Mouse (Mus musculus): ENCODE results near the gene Exosc7. TPM values are rescaled to one million over a fixed set of nuclear protein-coding genes. Genes with fewer than 3 reads are reported as not detected.

Gene Exosc7
- total RNA-seq (2023) = 56.1 TPM

DNA sequence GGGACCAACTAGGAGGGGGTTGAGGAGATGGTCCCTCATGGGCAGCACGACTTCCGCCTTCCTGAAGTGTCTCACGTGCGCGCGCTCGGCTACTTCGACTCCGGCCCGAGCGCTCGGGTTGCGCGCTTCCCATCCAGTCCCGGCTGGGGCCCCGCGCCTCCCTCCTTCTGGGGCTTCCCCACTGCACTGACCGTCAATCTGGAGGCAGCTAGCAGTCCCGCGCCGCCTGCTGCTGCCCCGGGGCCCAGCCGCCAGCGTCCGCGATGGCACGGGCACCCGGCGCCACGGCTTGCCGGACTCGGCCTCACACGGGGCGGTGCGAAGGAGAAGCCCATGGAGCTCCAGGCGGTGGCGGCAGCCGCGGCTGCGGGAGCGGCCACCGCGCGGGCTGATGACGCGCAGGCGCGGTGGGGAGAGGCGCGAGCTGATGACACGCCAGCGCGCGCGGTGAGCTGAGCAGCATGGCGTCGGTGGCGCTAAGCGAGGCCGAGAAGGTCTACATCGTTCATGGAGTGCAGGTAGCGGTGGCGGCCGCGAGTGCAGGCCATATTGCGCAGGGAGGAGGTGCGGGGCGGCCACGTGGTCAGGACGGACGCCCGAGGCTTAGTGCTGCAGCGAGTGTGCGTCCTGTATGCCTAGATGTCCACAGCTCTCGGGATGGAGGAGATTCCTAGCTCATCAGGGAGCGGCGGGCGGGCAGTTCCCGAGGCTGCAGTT is at the start of gene Exosc7, which contains the start of gene Zdhhc3:
Exosc7 (plus strand) TSS at position 411 of the 717 bp plus-strand sequence.
Zdhhc3 (minus strand) TSS at position 401 of the 717 bp plus-strand sequence.

DNA sequence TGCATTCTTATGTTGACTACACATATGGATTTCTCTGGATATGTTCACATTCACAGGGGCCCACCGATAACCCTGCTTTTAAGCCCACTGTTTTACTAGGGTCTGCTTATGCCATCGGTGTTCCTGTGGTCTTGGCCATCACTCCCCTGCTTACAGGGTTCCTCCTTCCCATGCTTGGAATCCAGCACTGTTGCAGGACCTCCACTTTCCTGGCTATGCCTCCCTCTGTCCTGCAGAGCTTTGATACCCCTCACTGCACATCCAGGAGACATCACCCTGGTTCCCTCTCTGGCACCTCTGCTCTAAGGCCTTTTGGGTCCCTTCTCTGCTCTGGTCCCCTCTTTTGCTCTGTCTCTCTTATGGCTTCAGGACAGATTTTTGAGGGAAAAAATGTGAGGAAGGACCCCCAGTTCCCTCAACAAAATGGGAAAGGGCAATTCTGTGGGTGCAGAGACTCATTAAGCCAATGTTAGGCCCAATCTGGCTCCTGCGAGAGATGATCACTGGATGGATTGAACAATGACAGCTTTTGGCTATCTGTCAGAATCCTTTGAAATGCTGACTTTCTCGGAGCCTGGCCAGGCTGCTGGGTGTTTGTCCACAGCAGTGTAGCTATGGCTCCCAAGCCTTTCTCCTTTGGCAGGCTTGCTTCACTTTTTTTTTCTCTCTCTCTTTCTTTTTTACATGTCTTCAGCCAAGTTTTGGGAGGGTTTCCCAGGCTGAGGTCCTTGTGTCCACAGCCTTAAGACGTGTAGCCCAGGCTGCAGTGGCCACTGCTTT is 37.4 kb downstream of the Exosc7 start, which contains the start of gene Clec3b:
Clec3b (plus strand) TSS at position 706 of the 780 bp plus-strand sequence.

Other genes with a start within 250 kb of the Exosc7 start
- 129 TPM for gene Zfp445, start 247.2 kb upstream of the Exosc7 start, total RNA-seq (2023)
- gene Zkscan7, start 227.5 kb upstream of the Exosc7 start, total RNA-seq (2023) = 4.1 TPM
- gene Zfp105, start 190.1 kb upstream of the Exosc7 start, total RNA-seq (2023) = not detected
- gene 1110059G10Rik, start 162.2 kb upstream of the Exosc7 start, total RNA-seq (2023) = 31.4 TPM
- gene Kif15, start 162.2 kb upstream of the Exosc7 start, total RNA-seq (2023) = 1.6 TPM
- 28.6 TPM for gene Tmem42, start 91.9 kb upstream of the Exosc7 start, total RNA-seq (2023)
- gene Tgm4, start 78.5 kb upstream of the Exosc7 start, total RNA-seq (2023) = 1.8 TPM
- 53.6 TPM for gene Zdhhc3, start within 50 bp of the Exosc7 start, total RNA-seq (2023)
- not detected for gene Clec3b, start 37.7 kb downstream of the Exosc7 start, total RNA-seq (2023)
- not detected for gene Cdcp1, start 102.8 kb downstream of the Exosc7 start, total RNA-seq (2023)
- 0.70 TPM for gene Tmem158, start 147.5 kb downstream of the Exosc7 start, total RNA-seq (2023)